Mouse (Mus musculus): ENCODE measurements around the gene Atp6v0e.

The Atp6v0e gene

DNA sequence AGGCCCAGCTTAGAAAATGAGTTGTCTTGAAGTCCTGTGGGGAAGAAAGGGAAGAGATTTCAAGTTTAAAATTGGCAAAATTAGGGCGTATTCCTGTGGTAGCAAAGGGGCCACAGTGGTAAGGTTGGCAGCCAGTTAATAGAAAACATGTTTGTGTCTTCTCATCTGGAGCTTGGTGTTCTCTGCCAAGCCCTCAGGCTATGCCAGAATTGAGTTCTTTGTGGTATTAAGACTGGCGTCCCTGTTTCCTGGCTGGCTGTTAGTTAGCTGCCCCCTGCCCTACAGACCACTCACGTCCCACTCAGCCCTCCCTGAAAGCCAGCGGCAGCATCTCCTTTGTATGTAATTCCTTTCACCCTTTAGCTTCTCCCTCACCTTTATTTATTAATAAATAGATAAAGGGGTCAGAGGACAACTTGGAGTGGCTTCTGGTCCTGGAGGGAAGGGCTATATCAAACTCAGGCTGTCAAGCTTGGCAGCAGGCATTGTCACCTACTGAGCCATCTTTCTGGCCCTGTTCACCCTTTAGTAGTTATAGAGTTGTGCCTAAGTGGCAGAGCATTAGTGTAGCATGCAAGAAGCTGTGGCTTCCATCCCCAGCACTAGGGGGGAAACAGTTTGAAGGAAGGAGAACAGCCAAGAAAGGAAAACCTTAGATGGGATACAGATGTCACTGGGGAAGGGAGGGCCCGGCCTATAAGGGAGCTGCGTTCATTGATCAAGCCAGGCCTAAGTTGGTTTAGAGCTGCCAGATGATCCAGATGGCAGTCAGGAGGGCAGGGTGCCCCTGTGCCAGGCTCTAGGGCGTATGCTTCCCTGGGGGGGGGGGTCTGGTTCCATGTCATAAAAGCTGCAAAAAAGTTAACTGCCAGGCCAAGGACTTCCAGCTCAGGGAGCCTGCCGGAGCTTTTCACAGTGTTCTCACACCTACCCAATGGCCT, 26.0 kb downstream of the Atp6v0e start:
- no peak for DNase-seq

DNA sequence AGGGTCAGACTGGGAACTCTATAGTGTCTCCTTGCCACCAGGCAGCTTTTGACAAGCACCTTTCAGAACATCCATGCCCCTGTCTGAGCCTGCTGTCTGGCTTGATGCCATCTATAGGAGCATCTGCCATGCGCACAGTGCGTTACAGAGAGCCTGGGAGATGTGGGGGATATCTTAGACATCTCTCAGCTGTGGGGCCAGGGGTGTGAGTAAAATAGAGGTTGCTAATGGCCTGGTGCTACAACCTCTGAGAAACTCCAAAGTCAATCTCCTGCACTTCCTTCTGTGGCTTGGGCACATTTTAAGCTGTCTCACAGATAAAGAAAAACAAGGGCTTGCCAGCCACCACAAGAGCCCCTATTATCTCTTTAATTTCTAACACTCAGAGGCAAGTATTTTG, 26.8 kb downstream of the Atp6v0e start:
- no peak for DNase-seq

GRCm38 (mm10) chr17:26690236-26690635, 27.2 kb downstream of the Atp6v0e start:
- no peak for DNase-seq

- DNase-seq = no peak
These were observed 28.1 kb downstream of the Atp6v0e start for GRCm38 (mm10) chr17:26691110-26691509.

- no peak for DNase-seq
These were observed 30.4 kb downstream of the Atp6v0e start for GRCm38 (mm10) chr17:26693424-26693823.

DNA sequence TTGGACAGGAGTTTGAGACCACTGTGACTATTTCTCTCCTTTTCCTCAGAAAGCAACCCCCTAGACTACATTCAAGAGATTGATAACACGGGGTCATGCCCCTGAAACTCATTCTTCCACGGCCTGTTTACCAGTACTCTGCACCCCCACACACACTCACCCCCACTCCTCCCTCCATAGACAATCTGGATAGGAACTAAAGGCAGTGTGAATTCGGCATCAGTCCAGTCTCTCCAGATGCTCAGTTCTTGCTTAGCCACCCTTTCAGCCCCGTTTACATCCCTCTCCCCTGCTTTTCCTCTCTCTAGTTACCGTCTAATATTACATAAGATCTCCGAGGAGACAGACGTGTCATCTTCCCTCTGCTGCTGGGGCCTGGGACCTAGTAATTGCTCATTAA, 31.1 kb downstream of the Atp6v0e start:
- DNase-seq = no peak

GRCm38 (mm10) chr17:26695193-26695592, 32.2 kb downstream of the Atp6v0e start:
- DNase-seq = no peak

- DNase-seq = peak; percentile 61 to 64
These were observed 35.8 kb downstream of the Atp6v0e start for GRCm38 (mm10) chr17:26698846-26699245.

DNA sequence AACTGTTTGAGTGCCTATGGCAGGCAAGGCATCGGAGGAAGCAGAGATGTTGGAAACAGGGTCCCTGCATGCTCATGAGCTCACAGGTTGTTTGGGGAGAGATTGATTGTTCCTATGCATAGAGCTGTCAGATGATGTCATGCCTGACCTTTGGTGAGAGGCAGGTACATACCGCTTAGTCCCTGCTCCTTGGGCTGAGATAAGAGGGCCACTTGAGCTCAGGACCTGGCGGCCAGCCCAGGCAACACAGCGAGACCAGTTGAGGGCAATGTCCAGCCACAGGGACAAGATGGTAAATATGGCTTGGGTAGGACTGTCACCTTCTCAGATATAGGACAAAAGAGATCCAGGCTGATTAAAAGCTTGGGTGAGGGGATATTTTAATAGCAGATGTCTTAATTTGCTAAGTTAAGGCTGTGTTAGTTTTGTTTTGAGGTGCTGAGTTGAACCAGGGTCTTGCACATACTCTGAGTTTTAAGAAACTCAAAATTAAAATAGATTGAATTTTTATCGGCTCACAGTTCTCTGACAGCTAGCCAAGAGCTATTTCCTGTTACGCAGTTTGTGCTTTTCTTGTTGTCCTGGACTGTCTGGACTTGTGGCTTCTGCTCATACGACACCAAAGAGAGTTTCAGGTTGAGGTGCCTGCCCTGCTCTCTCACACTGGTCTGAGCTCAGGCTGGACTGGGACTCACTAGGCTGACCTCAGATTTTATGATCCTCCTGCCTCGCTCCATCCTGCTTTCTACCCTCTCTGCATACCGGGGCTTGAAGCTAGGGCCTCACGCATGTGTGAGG, 37.0 kb downstream of the Atp6v0e start:
- no peak for DNase-seq

DNA sequence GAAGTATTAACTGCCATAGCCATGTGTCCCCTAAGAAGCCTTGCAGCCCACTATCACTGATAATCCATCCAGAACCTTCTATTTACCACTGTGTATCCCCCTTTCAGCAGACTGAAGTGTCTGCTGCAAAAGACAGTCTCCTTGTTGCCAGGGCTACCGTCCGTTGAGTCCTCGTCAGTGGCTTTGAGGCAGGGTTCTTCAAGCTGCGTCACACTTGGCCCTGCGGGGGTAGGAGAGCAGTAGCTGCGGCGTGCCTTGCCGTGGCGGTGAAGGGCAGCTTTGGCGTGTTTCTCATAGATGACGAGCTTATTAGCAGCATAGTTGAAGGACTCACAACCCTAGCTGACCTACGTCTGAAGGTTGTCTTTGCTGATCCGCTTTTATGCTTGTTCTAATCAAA, 38.5 kb downstream of the Atp6v0e start:
- no peak for DNase-seq

DNA sequence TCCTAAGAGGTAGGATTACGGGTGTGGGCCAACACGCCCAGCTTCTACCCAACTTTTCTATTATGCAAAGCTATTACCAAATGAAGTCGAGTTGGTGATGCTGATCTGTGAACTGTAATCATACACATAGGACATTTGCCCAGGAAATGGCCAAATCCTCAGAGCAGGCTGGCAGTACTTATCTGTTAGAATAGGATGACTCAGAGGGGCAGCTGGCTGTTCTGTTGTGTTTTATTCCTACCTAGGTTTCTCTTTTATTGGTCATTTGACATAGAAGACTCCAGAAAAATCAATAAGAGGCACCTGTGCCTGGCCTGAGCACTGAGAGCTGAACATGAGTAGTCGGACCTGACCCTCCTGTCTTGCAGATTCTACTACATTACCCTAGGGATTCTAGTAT, 39.6 kb downstream of the Atp6v0e start:
- no peak for DNase-seq

GRCm38 (mm10) chr17:26703671-26704070, 40.6 kb downstream of the Atp6v0e start:
- no peak for DNase-seq

- no peak for DNase-seq
These were observed 42.7 kb downstream of the Atp6v0e start for GRCm38 (mm10) chr17:26705463-26706359.

GRCm38 (mm10) chr17:26707066-26707465, 44.0 kb downstream of the Atp6v0e start:
- no peak for DNase-seq

GRCm38 (mm10) chr17:26708499-26708898, 45.5 kb downstream of the Atp6v0e start:
- no peak for DNase-seq

DNA sequence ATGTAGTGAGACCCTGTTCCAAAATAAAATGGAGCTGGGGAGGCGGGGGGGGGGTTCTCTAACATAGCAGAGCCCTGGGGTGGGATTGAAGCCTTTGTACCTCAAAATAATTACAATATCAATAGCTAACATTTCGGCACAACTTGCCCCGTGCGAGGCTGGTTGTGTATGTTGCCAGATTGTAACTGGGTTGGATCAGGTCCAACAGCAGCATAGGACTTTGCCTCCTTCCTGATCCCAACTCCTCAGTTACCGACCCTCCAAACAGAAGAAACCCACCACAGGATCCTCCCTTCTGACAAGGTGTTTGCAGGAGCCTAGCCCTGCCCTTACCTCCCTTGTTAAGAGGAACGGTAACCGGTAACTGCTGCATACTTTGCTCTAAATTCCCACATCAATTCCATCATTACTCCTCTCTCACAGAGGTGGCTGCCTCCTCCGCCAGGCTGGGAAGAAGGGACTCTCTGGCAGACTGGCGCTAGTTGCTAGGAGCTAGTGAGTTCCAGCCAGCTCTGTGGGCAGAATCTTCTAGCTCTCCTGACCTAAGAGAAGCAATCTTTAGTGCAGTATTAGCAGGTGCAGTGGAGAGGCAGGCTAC, 46.1 kb downstream of the Atp6v0e start:
- DNase-seq = no peak

DNA sequence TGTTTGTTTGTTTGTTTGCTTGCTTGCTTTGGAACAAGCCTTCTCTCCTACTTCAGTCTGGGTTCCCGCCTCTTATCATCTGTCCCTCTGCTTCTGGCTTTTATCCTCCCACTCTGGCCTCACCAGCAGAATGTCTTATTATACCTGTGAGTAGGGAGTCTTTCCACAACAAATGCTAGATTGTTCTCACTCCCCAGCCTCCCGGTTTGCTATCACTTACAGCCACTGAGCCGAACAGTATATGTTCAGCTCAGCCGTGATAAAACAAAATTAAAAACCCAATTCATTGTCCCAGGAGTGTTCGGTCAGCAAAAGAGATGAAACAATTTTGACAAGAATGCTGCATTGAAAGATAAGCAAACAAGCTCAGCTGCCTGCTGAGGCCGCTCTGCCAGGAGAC, 47.0 kb downstream of the Atp6v0e start:
- no peak for DNase-seq

DNA sequence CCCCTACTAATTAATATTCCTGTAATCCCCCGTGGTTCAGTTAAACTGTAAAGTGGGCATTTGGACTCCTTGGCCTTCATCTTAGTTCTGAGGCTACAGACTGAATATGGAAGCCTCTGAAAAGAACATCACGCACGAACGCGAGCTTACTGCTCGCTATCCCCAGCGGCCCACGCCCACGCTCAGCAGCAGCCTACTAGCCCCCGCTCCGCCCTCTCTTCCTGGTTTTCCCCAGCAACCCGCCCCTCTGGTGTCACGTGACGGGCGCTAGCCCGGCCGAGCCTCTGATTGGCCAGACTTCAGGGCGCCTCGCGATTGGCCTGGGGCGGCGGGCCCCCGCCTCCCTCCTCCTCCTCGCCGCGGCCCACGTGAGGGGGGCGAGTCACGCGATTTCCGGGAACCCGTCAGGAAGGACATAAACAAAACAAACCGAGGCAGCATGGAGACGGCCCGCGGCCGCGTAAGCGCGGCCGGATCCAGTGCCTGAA, 52.3 kb downstream of the Atp6v0e start, which contains the start of gene Crebrf:
Crebrf (plus strand) TSS at position 380 of the 488 bp plus-strand sequence.
- DNase-seq = peak; percentile 99

GRCm38 (mm10) chr17:26715916-26716717, 53.1 kb downstream of the Atp6v0e start:
- DNase-seq = peak; percentile 94 to 95

DNA sequence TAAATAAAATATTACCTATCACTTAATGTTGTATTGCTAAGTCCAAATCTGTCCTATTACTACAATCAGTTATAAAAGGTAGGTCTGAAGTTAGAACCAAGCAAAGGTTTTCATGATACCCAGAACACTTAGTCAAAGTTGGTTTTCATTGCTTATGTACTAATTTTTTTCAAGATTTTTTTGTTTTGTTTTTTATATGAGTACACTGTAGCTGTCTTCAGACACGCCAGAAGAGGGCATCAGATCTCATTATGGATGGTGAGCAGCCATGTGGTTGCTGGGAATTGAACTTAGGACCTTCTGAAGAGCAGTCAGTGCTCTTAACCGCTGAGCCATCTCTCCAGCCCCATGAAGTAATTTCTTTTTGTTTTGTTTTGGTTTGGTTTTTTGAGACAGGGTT, 54.8 kb downstream of the Atp6v0e start:
- peak; percentile 25 to 31 for DNase-seq

- DNase-seq = no peak
These were observed 56.4 kb downstream of the Atp6v0e start for GRCm38 (mm10) chr17:26719405-26719804.
